Mouse (Mus musculus) CD4-positive helper T cell, adult 2 months (primary cell): ENCODE results near the gene Rnf39.

Source experiments
- DNase-seq: peaks from one replicate; pipeline ENCODE4 v3.0.0-alpha.2; 2012; ENCODE audit warnings: low read depth, missing footprints, low spot score

The Rnf39 gene

GRCm38 (mm10) chr17:36942391-36942790 lies 327 bp upstream of the Rnf39 start:
- peak; percentile 69 for DNase-seq

- no peak for DNase-seq
Measured at GRCm38 (mm10) chr17:36943691-36944090, 973 bp downstream of the Rnf39 start.

- peak; percentile 71 for DNase-seq
Measured at GRCm38 (mm10) chr17:36944121-36944775, 1.5 kb downstream of the Rnf39 start.

GRCm38 (mm10) chr17:36947051-36947819 lies 4.5 kb downstream of the Rnf39 start:
- DNase-seq = peak; percentile 48

GRCm38 (mm10) chr17:36948286-36948685 lies 5.6 kb downstream of the Rnf39 start:
- no peak for DNase-seq

GRCm38 (mm10) chr17:36949265-36949664 lies 6.5 kb downstream of the Rnf39 start:
- no peak for DNase-seq

- peak; percentile 97 for DNase-seq
Measured at GRCm38 (mm10) chr17:36950981-36951947, 8.5 kb downstream of the Rnf39 start, which contains the start of gene Ppp1r11. Gene Ppp1r11, minus strand, starts transcription at chr17:36951741.

- no peak for DNase-seq
Measured at GRCm38 (mm10) chr17:36952631-36953030, 9.9 kb downstream of the Rnf39 start.

GRCm38 (mm10) chr17:36953062-36953461 lies 10.3 kb downstream of the Rnf39 start:
- no peak for DNase-seq

- DNase-seq = peak; percentile 93
Measured at GRCm38 (mm10) chr17:36957999-36958743, 15.5 kb downstream of the Rnf39 start, which contains the start of the genes Znrd1 and Znrd1as. Gene Znrd1, minus strand, starts transcription at chr17:36958559. Gene Znrd1as, plus strand, starts transcription at chr17:36958592.

- DNase-seq = no peak
Measured at GRCm38 (mm10) chr17:36958884-36959283, 16.2 kb downstream of the Rnf39 start.

GRCm38 (mm10) chr17:36961125-36961524 lies 18.4 kb downstream of the Rnf39 start:
- DNase-seq = no peak

GRCm38 (mm10) chr17:36966875-36967274 lies 24.2 kb downstream of the Rnf39 start:
- no peak for DNase-seq

GRCm38 (mm10) chr17:36970316-36970890 lies 27.7 kb downstream of the Rnf39 start:
- DNase-seq = no peak

GRCm38 (mm10) chr17:36971172-36971850 lies 28.6 kb downstream of the Rnf39 start:
- DNase-seq = peak; percentile 54

- peak; percentile 62 for DNase-seq
Measured at GRCm38 (mm10) chr17:36972791-36973190, 30.1 kb downstream of the Rnf39 start.

- no peak for DNase-seq
Measured at GRCm38 (mm10) chr17:36973271-36973787, 30.6 kb downstream of the Rnf39 start.

GRCm38 (mm10) chr17:36981221-36981813 lies 38.6 kb downstream of the Rnf39 start, which contains the start of gene 2410137M14Rik:
Gene 2410137M14Rik, minus strand, starts transcription at chr17:36981237.
- no peak for DNase-seq

GRCm38 (mm10) chr17:36981845-36982244 lies 39.1 kb downstream of the Rnf39 start:
- no peak for DNase-seq
